Mouse (Mus musculus) 3T3-L1 (cell line): ENCODE measurements around the gene Etnk1.

Experiments
- DNase-seq: peaks from one replicate; pipeline ENCODE4 v3.0.0-alpha.2; 2015; ENCODE audit warnings: low read depth, low spot score

Etnk1 gene

GRCm38 (mm10) chr6:143171066-143171465, 4.0 kb downstream of the Etnk1 start:
- DNase-seq: no peak

- peak; percentile 59 for DNase-seq
Observed at GRCm38 (mm10) chr6:143171781-143172465, 4.9 kb downstream of the Etnk1 start.

- peak; percentile 21 for DNase-seq
Observed at GRCm38 (mm10) chr6:143172683-143173082, 5.7 kb downstream of the Etnk1 start.

GRCm38 (mm10) chr6:143174226-143174625, 7.2 kb downstream of the Etnk1 start:
- peak; percentile 42 for DNase-seq

- peak; percentile 85 for DNase-seq
Observed at GRCm38 (mm10) chr6:143174906-143175656, 8.1 kb downstream of the Etnk1 start.

GRCm38 (mm10) chr6:143176076-143176475, 9.1 kb downstream of the Etnk1 start:
- no peak for DNase-seq

- no peak for DNase-seq
Observed at GRCm38 (mm10) chr6:143176591-143176990, 9.6 kb downstream of the Etnk1 start.

GRCm38 (mm10) chr6:143179181-143179580, 12.2 kb downstream of the Etnk1 start:
- DNase-seq: no peak

GRCm38 (mm10) chr6:143179733-143180132, 12.7 kb downstream of the Etnk1 start:
- DNase-seq: no peak

GRCm38 (mm10) chr6:143180511-143180910, 13.5 kb downstream of the Etnk1 start:
- no peak for DNase-seq

GRCm38 (mm10) chr6:143184099-143184498, 17.1 kb downstream of the Etnk1 start:
- DNase-seq: peak; percentile 79

- peak; percentile 41 for DNase-seq
Observed at GRCm38 (mm10) chr6:143184745-143185144, 17.7 kb downstream of the Etnk1 start.

GRCm38 (mm10) chr6:143190838-143191476, 23.9 kb downstream of the Etnk1 start:
- no peak for DNase-seq

- DNase-seq: no peak
Observed at GRCm38 (mm10) chr6:143191477-143192098, 24.6 kb downstream of the Etnk1 start.

- DNase-seq: no peak
Observed at GRCm38 (mm10) chr6:143192709-143193108, 25.7 kb downstream of the Etnk1 start.

GRCm38 (mm10) chr6:143193166-143193565, 26.1 kb downstream of the Etnk1 start:
- no peak for DNase-seq

- no peak for DNase-seq
Observed at GRCm38 (mm10) chr6:143193641-143194040, 26.6 kb downstream of the Etnk1 start.

- no peak for DNase-seq
Observed at GRCm38 (mm10) chr6:143197053-143197452, 30.0 kb downstream of the Etnk1 start.

GRCm38 (mm10) chr6:143198421-143198820, 31.4 kb downstream of the Etnk1 start:
- DNase-seq: no peak

- DNase-seq: no peak
Observed at GRCm38 (mm10) chr6:143203097-143203496, 36.1 kb downstream of the Etnk1 start.

GRCm38 (mm10) chr6:143208880-143209279, 41.9 kb downstream of the Etnk1 start:
- DNase-seq: no peak

- no peak for DNase-seq
Observed at GRCm38 (mm10) chr6:143212766-143213165, 45.7 kb downstream of the Etnk1 start.
